Mouse (Mus musculus): ENCODE results near the gene Ppm1n. TPM values are rescaled to one million over a fixed set of nuclear protein-coding genes. Genes with fewer than 3 reads are reported as not detected.

The Ppm1n gene
- total RNA-seq, 1 experiment from 2014 or later = 0.19 TPM

DNA sequence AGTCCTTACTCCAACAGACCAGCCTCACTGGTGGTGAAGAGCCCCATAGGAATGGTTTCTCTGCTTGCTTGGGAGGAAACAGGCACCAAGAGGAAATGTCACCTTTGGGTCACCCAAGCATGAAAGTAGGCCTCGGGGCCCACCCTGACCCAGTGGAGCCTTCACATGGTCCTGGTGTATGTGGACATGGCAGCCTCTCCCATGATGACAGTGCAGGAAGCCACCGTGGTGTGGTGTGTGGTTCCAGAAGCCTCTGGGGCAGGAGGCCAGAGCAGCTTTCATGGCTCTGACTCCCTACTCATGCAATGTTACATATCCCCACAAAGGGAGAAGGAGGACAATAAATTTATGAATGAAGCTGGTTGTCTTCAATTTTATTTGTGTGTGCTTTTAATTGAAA is 32.4 kb downstream of the Ppm1n start:
- DNase-seq = no peak

DNA sequence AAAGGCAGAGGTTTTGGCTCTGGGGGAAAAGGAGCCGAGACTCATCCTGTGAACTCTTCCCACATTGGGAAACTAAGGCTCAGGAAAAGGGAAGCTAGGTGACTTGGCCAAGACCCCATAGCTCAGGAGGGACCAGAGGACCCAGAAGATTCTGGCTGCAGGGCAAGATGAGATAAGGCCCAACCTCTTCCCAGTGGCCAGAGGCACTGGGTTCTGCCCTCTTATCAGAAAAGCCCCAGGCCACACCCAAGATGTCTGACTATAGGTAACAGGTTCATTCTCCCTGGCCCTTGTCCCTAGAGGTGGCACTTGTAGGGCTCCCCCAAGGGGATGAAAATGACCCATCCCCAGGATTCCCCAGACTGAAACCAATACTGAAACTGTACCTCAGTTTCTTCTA is 33.0 kb downstream of the Ppm1n start:
- DNase-seq = no peak

DNA sequence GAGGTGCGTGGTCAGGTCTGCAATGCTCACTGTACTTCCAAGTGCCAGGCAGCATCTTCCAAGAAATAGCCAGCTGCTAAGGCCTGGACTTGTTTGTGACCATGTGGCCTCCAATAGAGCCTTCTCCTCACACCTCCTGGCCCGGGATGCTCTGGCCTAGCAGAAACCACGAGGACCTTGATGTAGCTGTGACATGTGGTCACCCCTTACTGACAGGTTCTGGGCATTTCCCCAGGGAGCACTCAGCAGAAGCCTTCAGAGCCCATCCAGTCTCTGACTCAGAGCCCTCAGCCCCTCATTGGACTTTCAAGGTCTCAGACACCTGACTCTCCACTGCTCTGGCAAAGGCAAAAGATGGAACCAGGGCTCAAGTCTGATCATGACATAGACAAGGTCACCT is 34.8 kb downstream of the Ppm1n start:
- DNase-seq = peak; percentile 74

DNA sequence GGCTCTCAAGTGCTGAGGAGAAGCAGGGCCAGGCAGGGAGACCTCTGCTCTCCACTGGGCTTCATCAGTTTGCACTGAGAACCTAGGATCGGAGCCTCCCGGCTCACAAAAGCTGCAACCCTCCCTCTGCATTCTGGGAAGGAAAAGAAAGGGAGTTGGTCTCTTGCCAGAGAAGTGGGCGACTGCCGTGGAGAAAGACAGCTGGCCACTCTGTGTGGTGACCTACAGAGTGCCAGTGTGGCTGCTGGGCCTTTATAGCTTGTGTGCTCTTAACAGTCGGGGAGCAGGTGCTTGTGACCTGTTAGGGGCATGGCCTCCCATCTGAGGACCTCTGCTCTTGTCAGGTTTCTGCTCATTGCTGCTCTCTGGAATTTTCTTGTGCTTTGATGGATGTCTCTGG is 36.0 kb downstream of the Ppm1n start:
- no peak for DNase-seq

DNA sequence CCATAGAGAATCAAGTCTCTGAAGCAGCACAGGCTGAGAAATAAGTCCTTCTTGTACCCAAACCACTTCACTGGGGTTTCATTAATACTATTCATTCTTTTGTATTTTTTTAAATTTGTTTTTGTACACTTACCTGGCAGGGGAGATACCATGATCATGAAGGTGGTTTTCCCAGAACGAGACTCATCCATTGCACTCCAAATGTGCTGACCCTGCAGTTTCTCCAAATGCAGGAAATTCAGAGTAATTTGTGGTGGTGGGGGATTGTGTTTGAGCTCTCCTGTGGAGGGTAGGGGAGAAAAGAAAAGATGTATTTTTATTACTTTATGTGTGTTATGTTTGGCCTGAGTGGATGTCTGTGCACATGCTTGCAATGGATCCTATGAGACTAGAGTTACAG is 37.9 kb downstream of the Ppm1n start:
- DNase-seq = no peak

DNA sequence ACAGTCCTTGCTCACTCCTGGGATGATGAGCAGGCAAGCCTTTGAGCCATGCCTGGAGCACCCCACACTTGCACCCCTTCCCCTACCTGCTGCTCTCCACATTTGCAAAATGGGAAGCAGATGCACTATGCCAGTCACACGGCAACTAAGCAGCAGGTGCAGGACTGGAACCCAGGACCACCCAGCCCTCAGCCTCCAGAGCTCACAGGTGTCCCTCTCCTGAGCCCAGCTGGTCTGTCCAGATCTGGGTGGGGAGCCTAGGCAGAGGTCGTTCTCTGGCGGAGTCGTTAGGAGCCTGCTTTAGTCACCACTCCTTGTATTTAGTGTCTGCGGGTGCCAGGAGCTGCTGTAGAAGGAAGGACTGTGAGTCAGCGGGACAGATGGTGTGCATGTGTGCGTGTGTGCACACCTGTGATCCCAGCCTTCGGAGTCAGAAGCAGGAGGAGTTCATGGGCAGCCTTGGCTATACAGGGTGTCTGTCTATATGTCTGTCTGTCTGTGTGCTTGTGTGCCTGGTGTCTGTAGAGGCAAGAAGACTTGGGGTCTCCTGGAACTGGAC is 38.9 kb downstream of the Ppm1n start:
- DNase-seq = no peak

DNA sequence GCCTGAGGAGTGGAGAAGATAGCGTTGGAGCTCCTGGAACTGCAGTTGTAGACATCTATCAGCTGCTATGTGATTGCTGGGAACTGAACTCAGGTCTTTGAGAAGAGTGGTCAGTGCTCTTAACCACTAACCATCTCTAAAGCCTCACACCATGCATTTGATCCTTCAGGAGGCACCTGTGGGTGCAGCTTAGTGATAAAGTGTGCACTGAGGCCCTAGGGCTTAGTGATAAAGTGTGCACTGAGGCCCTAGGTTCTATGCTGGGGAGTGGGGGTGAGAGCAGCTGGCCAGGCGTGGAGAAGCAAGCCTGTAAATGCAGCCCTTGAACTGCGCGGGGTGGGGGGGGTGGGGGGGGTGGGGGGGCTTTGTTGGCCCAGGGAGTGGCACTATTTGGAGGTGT is 39.9 kb downstream of the Ppm1n start:
- DNase-seq = no peak

DNA sequence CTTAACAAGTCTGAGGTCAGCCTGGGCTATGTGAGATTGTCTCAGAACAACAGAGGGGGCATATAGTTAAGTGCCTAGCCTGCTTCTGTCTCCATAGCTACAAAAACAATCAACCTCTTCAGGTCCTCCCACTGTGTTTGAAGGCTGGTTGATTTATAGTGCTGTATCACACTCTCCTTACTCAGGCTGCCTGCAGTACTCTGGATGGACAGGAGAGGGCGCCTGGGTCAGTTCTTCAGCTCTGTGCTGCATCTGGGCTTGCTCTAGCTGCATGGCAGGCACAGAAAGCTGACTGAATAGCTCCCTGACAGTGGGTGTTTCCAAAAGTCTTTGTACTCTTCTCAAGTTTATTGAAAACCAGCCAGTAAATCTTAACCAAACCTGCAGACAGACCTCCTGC is 40.4 kb downstream of the Ppm1n start:
- DNase-seq = peak; percentile 93

DNA sequence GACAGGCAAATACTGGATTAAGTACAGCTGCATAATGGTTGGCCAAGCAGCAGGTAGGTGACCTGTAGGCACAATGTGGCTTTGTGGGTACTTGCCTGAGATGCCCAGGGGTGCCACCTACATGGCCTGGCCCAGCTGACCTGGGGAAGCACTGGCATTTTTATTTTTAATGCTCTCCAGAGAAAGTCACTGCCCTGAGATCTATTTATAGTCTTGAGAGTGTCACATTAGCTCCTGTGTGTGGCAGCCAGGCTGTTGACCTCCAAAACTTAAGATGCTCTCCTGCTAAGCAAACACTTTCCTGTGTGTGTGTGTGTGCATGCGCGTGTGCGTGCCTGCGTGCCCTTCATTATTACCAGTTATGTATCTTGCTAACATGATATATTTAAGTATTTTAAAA is 41.5 kb downstream of the Ppm1n start:
- no peak for DNase-seq

DNA sequence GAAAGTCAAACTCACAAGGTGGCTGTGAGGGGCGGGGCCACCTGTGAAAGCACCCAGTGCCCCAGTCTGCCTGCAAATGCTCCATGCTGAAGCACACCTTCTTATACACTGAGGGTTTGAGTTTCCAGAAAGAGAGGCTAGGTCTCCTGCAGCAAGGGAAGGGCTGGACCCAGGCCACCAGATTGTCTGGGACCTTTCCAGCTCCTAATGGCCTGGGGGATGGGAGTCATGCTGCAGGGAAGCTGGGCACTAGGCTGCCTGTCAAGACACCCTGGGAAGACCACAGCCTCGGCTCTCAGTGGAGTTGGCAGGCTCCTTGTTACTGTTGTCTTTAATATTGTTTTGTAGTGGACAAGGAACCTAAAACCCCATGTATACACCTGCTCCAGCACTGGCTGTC is 43.5 kb downstream of the Ppm1n start:
- no peak for DNase-seq

DNA sequence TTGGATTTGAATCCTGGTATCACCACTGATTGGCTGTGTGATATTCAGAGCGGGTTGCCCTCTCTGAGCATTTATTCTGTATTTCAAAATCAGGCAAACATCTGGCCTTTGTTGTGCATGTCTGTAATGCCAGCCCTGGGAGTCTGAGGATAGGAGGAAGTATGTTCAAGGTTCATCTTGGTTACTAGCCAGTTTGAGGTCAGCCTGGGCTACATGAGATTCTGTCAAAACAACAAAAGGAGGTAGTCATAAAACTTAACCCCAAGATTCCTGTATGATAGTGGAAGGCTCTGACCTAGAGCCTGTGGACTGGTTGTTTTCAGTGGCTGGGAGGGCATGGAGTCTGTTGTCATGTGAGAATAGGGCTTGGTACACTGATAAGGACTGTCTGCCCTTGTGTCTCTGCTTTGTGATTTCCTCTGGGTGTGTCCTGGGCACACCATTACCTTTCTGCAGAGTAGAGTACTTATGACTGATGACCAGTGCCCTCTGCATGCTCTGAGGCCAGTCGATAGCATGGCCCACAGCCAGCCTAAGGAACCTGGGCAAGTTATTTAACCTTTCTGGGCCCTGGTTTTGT is 44.7 kb downstream of the Ppm1n start:
- DNase-seq = no peak

DNA sequence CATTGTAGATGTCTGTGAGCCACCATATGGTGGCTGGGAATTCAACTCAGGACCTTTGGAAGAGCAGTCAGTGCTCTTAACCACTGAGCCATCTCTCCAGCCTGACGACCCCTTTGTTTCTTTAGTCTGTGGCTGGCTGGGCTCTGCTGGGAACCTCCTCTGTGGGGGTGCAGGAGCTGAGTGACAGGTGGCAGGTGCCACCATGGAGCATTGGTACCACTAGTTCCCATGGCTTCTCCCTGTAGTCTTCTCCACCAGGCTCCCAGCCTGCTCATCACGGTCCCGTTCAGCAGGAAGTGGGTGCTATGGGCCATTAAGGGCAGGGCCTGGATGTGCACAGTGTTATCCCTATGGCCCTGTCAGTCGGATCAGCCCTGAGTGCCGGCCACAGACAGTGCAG is 45.2 kb downstream of the Ppm1n start:
- DNase-seq = no peak

DNA sequence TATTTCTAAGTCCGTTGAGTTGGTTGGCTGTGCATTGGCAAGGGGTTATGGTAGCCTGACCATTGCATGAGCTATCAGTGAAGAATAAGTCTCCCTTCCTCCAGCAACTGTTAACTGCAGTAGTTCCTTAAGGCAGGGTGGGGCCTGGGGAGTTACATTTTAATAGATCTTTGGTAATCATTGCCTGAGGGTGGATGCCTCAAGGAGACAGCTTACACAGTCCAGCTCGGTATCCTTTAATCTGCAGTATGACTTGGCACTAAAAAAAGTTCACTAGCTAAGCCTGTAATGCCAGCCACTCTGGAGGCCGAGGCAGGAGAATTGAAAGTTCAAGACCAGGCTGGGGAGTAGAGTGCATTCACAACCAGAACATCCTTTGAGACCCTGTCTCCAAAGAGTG is 48.0 kb downstream of the Ppm1n start:
- no peak for DNase-seq

DNA sequence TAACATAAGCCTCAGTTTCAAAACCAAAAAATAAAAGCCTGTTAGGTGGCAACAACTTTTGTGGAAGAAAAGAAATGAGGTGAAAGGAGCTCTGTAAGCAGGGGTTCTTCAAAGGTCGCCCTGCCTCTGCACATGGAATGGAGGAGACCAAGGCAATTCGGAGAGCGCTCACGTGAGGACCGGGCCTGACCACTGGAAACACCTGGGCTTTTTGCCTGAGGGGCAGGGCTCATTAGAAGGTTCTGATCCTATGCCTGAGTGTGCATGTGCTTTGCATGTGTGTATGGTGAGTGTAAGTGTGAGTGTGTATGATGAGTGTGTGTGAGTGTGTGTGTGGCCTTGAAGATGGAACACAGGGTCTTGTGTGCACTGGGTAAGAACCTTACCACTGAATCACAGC is 49.0 kb downstream of the Ppm1n start:
- DNase-seq = no peak

DNA sequence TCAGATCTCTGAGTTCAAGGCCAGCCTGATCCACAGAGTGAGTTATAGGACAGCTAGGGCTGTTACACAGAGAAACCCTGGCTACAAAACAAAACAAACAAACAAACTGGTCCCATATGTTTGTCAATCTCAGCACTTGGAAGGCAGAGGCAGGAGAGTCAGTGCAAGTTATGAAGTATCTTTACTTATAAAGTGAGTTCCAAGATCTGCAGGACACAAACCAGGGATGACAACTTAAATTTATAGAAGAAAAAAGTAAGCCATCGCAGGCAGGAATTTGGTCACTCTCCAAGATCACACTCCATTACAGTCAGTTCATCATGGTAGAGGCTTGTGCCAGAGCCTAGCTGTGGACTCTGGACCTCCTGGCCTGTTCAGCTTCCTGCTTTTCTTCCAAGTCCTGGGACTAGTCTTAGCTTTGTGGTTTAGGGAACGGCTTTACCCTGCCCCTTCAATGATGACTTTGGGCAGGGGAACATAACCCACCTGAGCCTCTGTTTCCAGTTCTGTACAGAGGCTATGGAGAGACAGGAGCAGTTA is 49.8 kb downstream of the Ppm1n start:
- DNase-seq = no peak

DNA sequence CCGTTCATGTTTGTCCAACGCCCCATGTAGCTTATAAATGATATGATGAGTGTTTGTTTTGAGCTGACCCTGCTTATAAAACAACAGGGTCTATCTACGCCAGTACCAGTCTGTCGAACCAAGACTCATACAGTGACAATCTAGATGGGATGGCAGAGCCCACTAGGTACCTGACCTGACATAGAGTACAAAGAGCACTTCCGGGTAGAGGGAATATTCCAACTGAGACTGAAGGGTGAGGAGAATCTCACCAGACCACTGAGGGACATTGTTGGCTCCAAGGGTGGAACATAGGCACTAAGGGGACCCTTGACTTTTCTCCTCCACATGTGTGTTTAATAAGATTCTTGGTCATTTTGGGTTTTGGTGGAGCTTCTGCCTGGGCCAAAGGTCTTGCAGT is 50.5 kb downstream of the Ppm1n start:
- DNase-seq = no peak

DNA sequence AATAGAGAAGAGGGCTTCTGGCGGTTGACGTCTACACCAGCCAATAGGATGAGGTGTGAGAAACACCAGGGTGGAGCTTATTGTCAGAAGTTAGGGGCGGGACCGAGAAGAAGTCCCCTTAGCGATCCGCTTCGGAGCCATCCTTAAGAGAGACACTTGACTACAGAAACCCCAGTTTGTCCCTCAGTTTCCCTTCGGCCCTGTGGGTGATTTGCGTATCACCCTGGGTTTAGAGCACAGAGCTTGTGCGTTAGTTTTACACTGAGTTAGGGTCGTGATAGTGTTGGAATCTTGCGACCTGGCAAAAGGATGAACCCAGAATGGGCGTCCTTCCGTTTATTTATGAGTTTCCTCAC is 51.1 kb downstream of the Ppm1n start:
- no peak for DNase-seq

DNA sequence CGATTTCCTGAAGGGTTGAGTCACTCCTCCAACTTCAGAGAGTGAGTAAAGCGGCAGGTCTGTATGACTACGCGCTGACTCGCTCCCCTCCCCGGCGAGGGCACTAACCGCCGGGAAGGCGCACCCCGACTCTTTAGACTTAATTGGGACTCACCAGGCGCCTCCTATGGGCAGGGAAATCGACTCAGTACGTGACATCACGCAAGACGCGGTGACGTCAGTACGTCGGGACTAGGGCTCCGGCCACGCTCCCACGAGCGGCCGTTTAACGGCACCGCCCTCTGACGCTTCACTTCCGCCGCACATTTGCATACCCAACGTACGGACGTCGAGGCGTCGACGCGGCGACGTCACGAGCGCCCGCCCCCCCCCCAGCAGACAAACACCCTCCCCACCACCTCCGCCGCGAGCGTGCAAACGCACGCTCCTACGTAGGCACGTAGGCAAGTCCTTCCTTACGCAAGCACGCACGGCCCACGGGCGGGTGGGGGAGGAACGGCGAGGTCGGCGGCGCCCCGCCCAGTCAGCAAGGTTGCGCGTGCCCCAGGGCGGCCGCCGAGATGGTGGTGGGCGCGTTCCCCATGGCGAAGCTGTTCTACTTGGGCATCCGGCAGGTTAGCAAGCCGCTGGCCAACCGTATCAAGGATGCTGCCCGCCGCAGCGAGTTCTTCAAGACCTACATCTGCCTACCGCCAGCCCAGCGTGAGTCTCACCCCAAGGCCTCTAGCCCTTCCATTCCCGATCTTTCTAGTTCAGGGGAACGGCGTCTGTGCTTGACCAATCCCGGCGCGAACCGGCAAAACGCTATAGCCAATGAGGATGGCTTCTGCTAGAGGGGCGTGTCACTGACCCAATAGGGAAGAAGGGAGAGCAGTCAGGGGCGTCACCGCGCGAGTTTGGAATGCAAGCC is 51.7 kb downstream of the Ppm1n start, which contains the start of gene Opa3:
Gene Opa3 (plus strand): TSS at position 452 of the 910 bp plus-strand sequence.
- peak; percentile 99 for DNase-seq

DNA sequence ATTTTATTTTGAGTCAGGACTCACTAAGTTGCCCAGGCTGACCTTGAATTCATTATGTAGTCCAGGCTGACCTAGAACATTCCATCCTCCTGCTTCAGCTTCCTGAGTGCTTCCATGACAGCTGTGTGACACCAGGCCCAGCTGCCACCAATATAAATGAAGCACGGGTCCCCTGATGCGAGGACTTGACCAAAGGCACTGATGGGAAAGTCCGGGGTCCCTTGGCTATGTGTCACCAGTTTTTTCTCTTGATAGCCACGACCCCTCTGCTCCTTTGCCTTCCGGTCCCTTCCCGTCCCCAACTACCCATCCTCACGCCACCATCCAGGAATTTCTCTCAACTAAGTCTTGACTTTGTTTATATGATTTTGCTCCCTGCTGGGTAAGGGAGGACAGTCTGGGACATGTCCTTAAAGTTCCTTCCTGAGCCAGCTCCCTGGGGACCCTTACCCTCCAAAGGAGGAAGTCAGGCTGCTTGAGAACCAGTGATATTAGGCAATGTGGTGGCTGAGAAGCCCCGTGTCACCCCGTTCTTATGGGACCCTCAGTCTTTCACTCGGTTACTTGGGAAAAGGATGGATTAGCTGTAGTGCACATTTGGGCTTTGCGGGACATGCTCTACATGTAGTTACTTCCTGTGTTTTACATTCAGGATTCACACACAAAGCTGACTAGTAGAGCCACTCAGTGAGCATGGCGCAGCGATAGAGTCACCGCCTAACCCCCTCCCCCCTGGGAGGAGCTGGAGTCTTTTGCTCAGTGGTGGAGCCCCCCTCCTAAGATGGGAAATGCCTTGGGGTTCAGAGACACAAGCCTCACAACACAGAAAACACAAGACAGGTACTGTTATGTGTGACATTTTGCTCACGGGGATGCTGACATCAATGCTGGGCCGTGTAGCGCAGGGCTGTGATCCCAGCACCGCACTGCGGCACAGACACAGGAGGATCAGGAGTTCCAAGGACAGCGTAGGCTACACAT is 52.8 kb downstream of the Ppm1n start:
- DNase-seq = peak; percentile 56
